Mouse (Mus musculus) spleen, postnatal 14 days (tissue): ENCODE measurements around the gene Btg1-ps2.
A peak's percentile ranks its signal among the peaks of the same experiment; 100 is the strongest.
"Not testable (repeated sequence)": the region's sequence is repeated elsewhere in the genome, so short reads cannot be mapped to it uniquely, and the experiment has no call there.

Experiments used
- DNase-seq, 2 experiments: peaks; one replicate each; pipeline ENCODE4 v3.0.0; 2021 to 2022; ENCODE audit warnings: low spot score in 2 of 2

Gene Btg1-ps2

DNA sequence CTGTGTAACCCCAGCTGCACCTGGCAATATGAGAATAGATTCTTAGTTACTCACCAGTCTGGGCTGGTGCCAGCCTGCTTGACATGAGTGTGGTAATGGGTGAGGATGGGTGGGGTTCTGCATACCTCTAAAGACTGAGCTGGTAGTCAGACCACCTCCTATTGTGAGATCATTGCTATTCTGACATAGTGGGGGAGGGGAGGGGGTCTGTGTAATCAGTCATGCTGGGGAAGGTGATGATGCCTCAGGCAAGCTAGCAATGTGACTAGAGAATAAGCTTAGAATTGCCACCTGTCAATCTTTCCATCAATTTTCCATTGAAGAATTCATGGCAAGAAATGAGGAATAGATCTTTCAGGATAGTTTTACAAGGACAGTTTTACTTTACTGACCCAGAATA, at the start of gene Btg1-ps2:
Gene Btg1-ps2 (minus strand): TSS at position 101 of the 400 bp plus-strand sequence.
- not testable (repeated sequence) for DNase-seq

DNA sequence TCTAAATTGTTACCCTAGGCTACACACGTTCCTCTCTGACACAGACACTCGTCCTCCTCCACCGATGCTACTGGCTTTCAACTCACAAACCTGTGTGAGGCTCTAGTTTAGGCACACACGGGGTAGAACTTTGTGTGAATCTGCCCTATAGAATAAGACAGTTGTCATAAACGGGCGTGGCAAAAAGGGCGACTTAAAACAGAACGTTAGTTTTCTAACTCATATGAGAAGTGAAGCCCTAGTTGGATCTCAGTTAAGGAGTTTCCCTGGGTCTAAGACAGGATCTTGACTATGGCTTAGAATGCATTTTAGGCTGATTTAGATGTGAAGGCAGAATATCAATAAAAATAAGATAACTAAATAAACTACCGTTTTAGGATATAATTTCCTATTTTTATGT, 42.1 kb upstream of the Btg1-ps2 start, which contains the start of gene Rhox11:
Gene Rhox11 (minus strand): TSS at position 101 of the 400 bp plus-strand sequence.
- DNase-seq, result no peak

DNA sequence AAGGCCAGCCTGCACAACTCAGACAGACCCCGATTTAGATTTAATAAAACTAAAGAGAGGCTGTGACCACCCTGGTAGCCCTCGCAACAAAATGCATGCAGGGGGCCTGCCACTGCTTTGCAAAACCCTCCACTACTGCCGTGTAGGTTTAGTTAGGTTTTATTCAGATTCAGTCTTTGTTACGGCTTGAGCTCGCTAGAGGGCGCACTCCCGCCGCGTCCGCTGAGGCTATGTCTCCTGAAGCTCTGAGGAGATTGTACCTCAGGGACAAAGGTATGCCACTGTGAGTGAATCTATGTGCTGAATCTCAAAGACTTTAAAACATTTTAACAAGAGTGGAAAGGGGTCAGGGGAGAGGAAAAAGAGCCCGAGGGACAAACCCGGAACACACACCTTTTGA, 41.3 kb upstream of the Btg1-ps2 start:
- DNase-seq, result peak in 1 of 2 experiments; percentile 4

DNA sequence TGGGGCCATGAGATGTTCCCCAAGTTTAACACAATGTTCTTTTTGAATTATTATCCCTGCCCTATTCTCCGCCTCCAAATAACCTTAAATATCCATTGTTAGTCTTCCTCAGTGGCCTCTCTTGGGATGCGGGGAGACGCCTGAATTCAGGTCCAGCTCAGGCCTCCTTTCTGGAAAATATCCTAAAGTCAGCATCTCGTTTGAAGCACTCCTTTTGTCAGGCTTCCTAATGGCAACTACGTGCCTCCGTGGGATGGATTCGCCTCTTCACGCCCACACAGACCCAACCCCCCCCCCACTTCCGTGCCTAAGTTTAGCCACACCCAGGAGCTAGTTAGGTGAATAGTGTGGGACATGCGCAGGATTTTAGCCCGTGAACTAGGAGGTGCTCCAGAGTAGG, 23.3 kb upstream of the Btg1-ps2 start, which contains the start of gene Rhox10:
Gene Rhox10 (plus strand): TSS at position 301 of the 400 bp plus-strand sequence.
- DNase-seq, result no peak

DNA sequence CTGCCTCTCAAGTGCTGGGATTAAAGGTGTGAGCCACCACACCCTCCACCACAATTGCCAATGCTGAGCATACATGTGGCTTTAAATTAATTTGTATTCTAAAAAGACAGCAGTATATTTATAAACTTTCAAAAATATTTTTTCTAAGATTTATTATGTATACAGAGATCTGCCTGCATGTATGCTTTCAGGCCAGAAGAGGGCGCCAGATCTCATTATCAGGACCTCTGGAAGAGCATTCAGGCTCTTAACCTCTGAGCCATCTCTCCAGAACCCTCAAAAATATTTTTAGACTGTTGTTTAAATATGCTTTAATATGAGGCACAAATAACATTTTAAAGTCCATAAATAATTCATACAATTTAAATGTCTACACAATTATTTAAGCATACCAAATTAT, 18.6 kb upstream of the Btg1-ps2 start:
- no peak for DNase-seq

DNA sequence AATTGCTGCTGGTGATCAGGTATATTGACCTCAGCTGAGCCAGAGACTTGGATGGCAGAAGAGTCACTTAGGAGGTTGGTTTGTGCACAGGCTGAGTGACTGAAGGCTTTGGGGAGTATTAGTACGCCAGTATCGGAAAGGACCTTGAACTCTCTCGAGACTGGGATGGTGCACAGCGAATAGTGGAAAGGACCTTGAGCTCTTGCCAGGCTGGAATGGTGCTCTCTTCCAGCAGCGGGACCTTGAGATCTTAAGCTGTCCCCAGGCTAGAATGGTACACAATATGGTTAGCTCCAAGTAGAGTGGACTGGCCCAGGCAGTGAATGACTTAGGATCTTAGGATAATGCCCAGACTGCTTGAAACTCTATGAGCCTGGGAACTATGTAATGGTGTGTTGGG, 3.2 kb downstream of the Btg1-ps2 start:
- DNase-seq, result no peak

DNA sequence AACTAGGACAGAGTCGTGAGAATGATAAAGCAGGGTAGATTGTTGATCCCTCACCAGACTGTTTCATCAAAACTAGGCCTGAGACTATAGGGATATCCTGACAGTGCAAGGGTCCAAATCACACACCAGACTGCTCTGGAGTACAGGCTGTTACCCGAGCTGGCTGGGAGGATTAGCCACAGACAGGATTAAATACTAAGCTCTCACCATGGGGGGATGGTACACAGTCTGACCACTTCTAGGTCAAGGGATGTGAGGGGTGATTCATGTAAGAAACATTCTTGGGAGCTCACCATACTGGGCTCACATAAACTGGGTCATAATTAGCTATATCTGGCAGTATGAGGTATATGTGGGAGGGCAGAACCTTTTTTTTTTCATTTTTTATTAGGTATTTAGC, 9.1 kb downstream of the Btg1-ps2 start:
- DNase-seq, result no peak

DNA sequence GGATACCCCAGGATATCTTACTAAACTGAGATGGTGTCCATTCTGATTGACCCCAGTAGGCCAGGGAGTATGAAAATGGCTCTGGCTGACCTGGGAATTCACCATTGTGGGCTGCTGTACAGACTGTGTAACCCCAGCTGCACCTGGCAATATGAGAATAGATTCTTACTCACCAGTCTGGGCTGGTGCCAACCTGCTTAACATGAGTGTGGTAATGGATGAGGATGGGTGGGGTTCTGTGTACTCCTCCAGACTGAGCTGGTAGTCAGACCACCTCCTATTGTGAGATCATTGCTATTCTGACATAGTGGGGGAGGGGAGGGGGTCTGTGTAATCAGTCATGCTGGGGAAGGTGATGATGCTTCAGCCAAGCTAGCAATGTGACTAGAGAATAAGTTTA, 24.3 kb downstream of the Btg1-ps2 start, which contains the start of gene Btg1-ps1:
Gene Btg1-ps1 (minus strand): TSS at position 219 of the 400 bp plus-strand sequence.
- not testable (repeated sequence) for DNase-seq

DNA sequence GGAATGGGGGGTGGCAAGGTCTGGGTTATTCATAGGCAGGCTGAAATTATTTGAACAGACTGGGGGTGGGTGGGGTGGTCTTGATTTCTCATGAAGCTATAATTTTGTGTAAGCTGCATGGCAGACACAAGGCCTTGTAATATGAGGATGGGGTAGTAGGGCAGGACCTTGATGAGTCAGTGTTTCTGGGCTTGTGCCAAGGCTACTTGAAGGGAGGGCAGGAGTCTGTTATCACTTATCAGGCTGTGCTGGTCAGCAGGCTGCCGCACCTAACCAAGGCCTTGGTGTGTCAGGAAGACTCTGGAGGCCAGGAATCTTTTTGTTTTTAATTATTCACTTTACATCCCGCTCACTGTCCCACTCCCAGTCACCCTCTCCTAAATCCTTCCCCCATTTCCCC, 34.2 kb downstream of the Btg1-ps2 start:
- DNase-seq, result no peak
